Comparison of ENCODE assay signal across 19 mouse cellular contexts in the genomic region with DNA sequence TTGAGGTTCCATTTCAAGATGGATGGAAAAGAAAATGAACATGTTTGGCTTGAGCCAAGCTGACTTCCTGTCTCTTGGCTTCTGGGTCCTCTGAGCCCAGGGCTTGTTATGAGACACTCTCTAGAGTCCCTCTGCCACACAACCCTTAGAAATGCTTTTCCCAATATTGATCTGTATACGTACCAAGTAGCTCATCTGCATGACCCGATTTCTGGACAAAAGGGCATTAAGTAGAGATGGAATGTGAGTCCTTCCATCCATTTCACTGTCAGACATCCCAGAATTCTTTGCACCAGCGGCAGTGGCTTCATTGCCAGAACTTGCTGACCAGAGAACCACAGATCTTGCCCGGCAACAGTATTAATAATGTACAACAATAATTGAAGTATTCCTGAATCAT.
"Had no signal": no experiment of that assay in that cellular context is flagged by ENCODE, and none has a peak within 500 bp of the region (broad histone marks: within the 10 kb centered on the region; RNA-seq: fewer than 3 reads in every experiment).

No protein-coding gene starts in this region.

- H3K27me3 ChIP-seq: heart, embryonic 12.5 days; hindbrain, embryonic 12.5 days; intestine, embryonic 15.5 days; limb, embryonic 12.5 days; liver, embryonic 13.5 days; liver, embryonic 15.5 days had no signal

- H3K9ac ChIP-seq: heart, embryonic 12.5 days; hindbrain, embryonic 12.5 days; hindbrain, embryonic 14.5 days; intestine, embryonic 15.5 days; limb, embryonic 12.5 days; liver, embryonic 13.5 days; liver, embryonic 15.5 days had no signal

- H3K4me1 ChIP-seq: hindbrain, embryonic 12.5 days; intestine, embryonic 15.5 days; limb, embryonic 12.5 days; liver, embryonic 13.5 days; liver, embryonic 15.5 days had no signal

- H3K4me3 ChIP-seq: heart, embryonic 12.5 days; hindbrain, embryonic 10.5 days; hindbrain, embryonic 12.5 days; intestine, embryonic 15.5 days; limb, embryonic 10.5 days; limb, embryonic 12.5 days; liver, embryonic 13.5 days; liver, embryonic 15.5 days had no signal

- DNase-seq: gastrocnemius, postnatal 25 days; heart, postnatal 10 days; heart, postnatal 4 days; kidney, adult 18-20 months; kidney, adult 8-10 months; kidney, postnatal 10 days; kidney, postnatal 25 days; kidney, postnatal 4 days; liver; liver, embryonic 13.5 days had no signal

- H3K36me3 ChIP-seq: heart, embryonic 10.5 days; heart, embryonic 12.5 days; hindbrain, embryonic 10.5 days; hindbrain, embryonic 12.5 days; intestine, embryonic 15.5 days; limb, embryonic 10.5 days; limb, embryonic 12.5 days; liver, embryonic 13.5 days; liver, embryonic 15.5 days had no signal

- H3K27ac ChIP-seq: heart, embryonic 10.5 days; hindbrain, embryonic 10.5 days; hindbrain, embryonic 12.5 days; hindbrain, embryonic 14.5 days; intestine, embryonic 15.5 days; limb, embryonic 10.5 days; limb, embryonic 12.5 days; liver, embryonic 13.5 days; liver, embryonic 15.5 days had no signal
